Mouse (Mus musculus): ENCODE data around the gene Nox1. TPM values are rescaled to one million over a fixed set of nuclear protein-coding genes. Genes with fewer than 3 reads are reported as not detected.

The Nox1 gene
- polyA plus RNA-seq, 1 experiment from 2014 or later, result 0.36 TPM

GRCm38 (mm10) chrX:134158151-134158550 is 63.6 kb downstream of the Nox1 start:
- Histone ChIP-seq H3K9ac (ENCODE audit: low read depth, low read length) (no peak overlapping the region), H3K27ac (ENCODE audit: low read depth, low read length) (no peak overlapping the region), H3K4me3 (ENCODE audit: low read length) (no peak overlapping the region), H3K9me3 (ENCODE audit: control insufficient read depth, low read length) (no peaks in the 10 kb centered on the region), H3K27me3 (replicated peaks; ENCODE audit: control insufficient read depth, insufficient read depth, low read length) (no peaks in the 10 kb centered on the region), H3K36me3 (ENCODE audit: control insufficient read depth, insufficient read depth, low read length) (no peaks in the 10 kb centered on the region), H3K4me1 (ENCODE audit: control insufficient read depth, insufficient read depth, low read depth, low read length) (no peaks in the 10 kb centered on the region), H3K4me2 (ENCODE audit: low read length) (no peak overlapping the region)
- WGBS, result 41% methylated on average over 7 of the region's 7 CpGs
- no peak for ATAC-seq

GRCm38 (mm10) chrX:134141986-134142385 is 79.8 kb downstream of the Nox1 start:
- no peaks in the 10 kb centered on the region for H3K4me1 ChIP-seq (ENCODE audit: control insufficient read depth, insufficient read depth, low read depth, low read length)
- H3K27me3 ChIP-seq (replicated peaks; ENCODE audit: control insufficient read depth, insufficient read depth, low read length), result no peaks in the 10 kb centered on the region
- no peak overlapping the region for H3K9ac ChIP-seq (ENCODE audit: low read depth, low read length)
- no peak overlapping the region for H3K4me3 ChIP-seq (ENCODE audit: low read length)
- no peak overlapping the region for H3K4me2 ChIP-seq (ENCODE audit: low read length)
- ATAC-seq, result no peak
- no peaks in the 10 kb centered on the region for H3K36me3 ChIP-seq (ENCODE audit: control insufficient read depth, insufficient read depth, low read length)
- no peaks in the 10 kb centered on the region for H3K9me3 ChIP-seq (ENCODE audit: control insufficient read depth, low read length)
- WGBS, result 86% methylated on average over 4 of the region's 4 CpGs
- H3K27ac ChIP-seq (ENCODE audit: low read depth, low read length), result no peak overlapping the region

DNA sequence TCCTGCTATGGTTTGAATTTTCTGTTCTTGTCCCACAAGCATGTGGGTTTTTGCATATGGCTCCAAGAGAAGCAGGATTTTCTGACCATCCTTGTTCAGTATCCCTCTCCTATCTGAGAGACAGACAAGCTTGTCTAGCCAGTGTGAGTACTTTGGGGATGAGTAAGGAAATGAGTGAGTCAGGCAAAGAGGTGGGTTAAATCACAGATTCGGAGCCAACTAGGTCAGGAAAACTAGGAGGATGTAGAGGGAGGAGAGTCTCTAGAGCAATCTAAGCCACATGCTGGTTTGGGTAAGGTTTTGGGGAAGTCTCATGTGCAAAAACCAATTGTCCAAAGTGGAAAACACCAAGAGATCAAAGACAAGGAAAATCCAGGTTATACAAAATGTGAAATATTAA is 80.2 kb downstream of the Nox1 start:
- no peaks in the 10 kb centered on the region for H3K9me3 ChIP-seq (ENCODE audit: control insufficient read depth, low read length)
- ATAC-seq, result no peak
- H3K4me3 ChIP-seq (ENCODE audit: low read length), result no peak overlapping the region
- H3K9ac ChIP-seq (ENCODE audit: low read depth, low read length), result no peak overlapping the region
- WGBS, result 80% methylated on average over 1 of the region's 1 CpGs
- no peak overlapping the region for H3K27ac ChIP-seq (ENCODE audit: low read depth, low read length)
- H3K4me2 ChIP-seq (ENCODE audit: low read length), result no peak overlapping the region
- H3K27me3 ChIP-seq (replicated peaks; ENCODE audit: control insufficient read depth, insufficient read depth, low read length), result no peaks in the 10 kb centered on the region
- no peaks in the 10 kb centered on the region for H3K4me1 ChIP-seq (ENCODE audit: control insufficient read depth, insufficient read depth, low read depth, low read length)
- no peaks in the 10 kb centered on the region for H3K36me3 ChIP-seq (ENCODE audit: control insufficient read depth, insufficient read depth, low read length)

- 79% methylated on average over 6 of the region's 6 CpGs for WGBS
- H3K27ac ChIP-seq (ENCODE audit: low read depth, low read length), result no peak overlapping the region
- H3K36me3 ChIP-seq (ENCODE audit: control insufficient read depth, insufficient read depth, low read length), result no peaks in the 10 kb centered on the region
- no peak overlapping the region for H3K9ac ChIP-seq (ENCODE audit: low read depth, low read length)
- H3K4me1 ChIP-seq (ENCODE audit: control insufficient read depth, insufficient read depth, low read depth, low read length), result no peaks in the 10 kb centered on the region
- H3K4me2 ChIP-seq (ENCODE audit: low read length), result no peak overlapping the region
- ATAC-seq, result no peak
- no peaks in the 10 kb centered on the region for H3K9me3 ChIP-seq (ENCODE audit: control insufficient read depth, low read length)
- no peaks in the 10 kb centered on the region for H3K27me3 ChIP-seq (replicated peaks; ENCODE audit: control insufficient read depth, insufficient read depth, low read length)
- no peak overlapping the region for H3K4me3 ChIP-seq (ENCODE audit: low read length)
Observed at GRCm38 (mm10) chrX:134140024-134140423, 81.7 kb downstream of the Nox1 start.

DNA sequence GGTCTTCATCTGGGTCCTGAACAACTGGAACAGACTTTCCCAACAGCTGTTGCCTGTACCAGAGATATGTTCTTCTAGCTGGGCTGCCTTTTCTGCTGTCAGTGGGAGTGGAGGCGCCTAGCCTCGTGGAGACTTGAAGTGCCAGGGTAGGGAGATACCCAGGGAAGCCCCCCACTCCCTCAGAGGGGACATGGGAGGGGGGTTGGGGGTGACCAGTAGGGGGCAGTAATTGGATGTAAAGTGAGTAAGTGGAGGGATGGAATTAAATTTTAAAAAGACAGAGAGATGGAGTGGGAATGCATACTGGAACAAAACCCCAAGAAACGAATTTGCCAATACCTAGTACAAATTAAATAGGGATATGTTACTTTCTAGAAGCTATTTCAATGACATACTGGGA is 87.9 kb downstream of the Nox1 start:
- Histone ChIP-seq H3K27me3 (replicated peaks; ENCODE audit: control insufficient read depth, insufficient read depth, low read length) (no peaks in the 10 kb centered on the region), H3K9me3 (ENCODE audit: control insufficient read depth, low read length) (no peaks in the 10 kb centered on the region), H3K36me3 (ENCODE audit: control insufficient read depth, insufficient read depth, low read length) (no peaks in the 10 kb centered on the region), H3K27ac (ENCODE audit: low read depth, low read length) (no peak overlapping the region), H3K9ac (ENCODE audit: low read depth, low read length) (no peak overlapping the region), H3K4me3 (ENCODE audit: low read length) (no peak overlapping the region), H3K4me1 (ENCODE audit: control insufficient read depth, insufficient read depth, low read depth, low read length) (no peaks in the 10 kb centered on the region), H3K4me2 (ENCODE audit: low read length) (no peak overlapping the region)
- WGBS, result 62% methylated on average over 3 of the region's 3 CpGs
- no peak for ATAC-seq

- Histone ChIP-seq H3K27ac (ENCODE audit: low read depth, low read length) (no peak overlapping the region), H3K36me3 (ENCODE audit: control insufficient read depth, insufficient read depth, low read length) (no peaks in the 10 kb centered on the region), H3K9me3 (ENCODE audit: control insufficient read depth, low read length) (no peaks in the 10 kb centered on the region), H3K4me2 (ENCODE audit: low read length) (no peak overlapping the region), H3K4me3 (ENCODE audit: low read length) (no peak overlapping the region), H3K27me3 (replicated peaks; ENCODE audit: control insufficient read depth, insufficient read depth, low read length) (no peaks in the 10 kb centered on the region), H3K4me1 (ENCODE audit: control insufficient read depth, insufficient read depth, low read depth, low read length) (no peaks in the 10 kb centered on the region), H3K9ac (ENCODE audit: low read depth, low read length) (no peak overlapping the region)
- 29% methylated on average over 5 of the region's 5 CpGs for WGBS
- no peak; the same call in 1 of the 2 replicates for ATAC-seq
Observed at GRCm38 (mm10) chrX:134132295-134132694, 89.5 kb downstream of the Nox1 start.

DNA sequence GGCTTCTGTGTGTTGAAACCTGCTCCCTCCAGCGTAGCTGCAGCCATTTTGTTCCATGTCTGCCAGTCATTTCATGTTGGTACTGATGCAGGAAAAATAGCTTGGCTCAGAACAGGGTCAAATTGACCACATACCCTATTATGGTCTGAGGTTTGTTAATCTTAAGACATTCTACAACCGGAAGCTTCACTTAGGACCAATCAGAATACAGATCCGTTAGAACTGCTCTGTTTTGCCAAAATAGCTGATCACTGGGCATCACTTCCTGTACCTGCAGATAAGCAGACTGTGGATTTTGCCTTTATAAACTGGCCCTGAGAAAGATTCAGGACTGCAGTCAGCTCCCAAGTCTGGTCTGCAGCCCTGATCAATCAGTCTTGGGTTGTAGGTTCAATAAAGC is 93.2 kb downstream of the Nox1 start:
- H3K4me3 ChIP-seq (ENCODE audit: low read length), result no peak overlapping the region
- no peaks in the 10 kb centered on the region for H3K9me3 ChIP-seq (ENCODE audit: control insufficient read depth, low read length)
- no peak overlapping the region for H3K4me2 ChIP-seq (ENCODE audit: low read length)
- no peak for ATAC-seq
- no peaks in the 10 kb centered on the region for H3K27me3 ChIP-seq (replicated peaks; ENCODE audit: control insufficient read depth, insufficient read depth, low read length)
- no peaks in the 10 kb centered on the region for H3K36me3 ChIP-seq (ENCODE audit: control insufficient read depth, insufficient read depth, low read length)
- H3K27ac ChIP-seq (ENCODE audit: low read depth, low read length), result no peak overlapping the region
- WGBS, result 89% methylated on average over 3 of the region's 3 CpGs
- no peak overlapping the region for H3K9ac ChIP-seq (ENCODE audit: low read depth, low read length)
- H3K4me1 ChIP-seq (ENCODE audit: control insufficient read depth, insufficient read depth, low read depth, low read length), result no peaks in the 10 kb centered on the region

- Histone ChIP-seq H3K4me2 (ENCODE audit: low read length) (no peak overlapping the region), H3K4me1 (ENCODE audit: control insufficient read depth, insufficient read depth, low read depth, low read length) (no peaks in the 10 kb centered on the region), H3K9me3 (ENCODE audit: control insufficient read depth, low read length) (no peaks in the 10 kb centered on the region), H3K4me3 (ENCODE audit: low read length) (no peak overlapping the region), H3K36me3 (ENCODE audit: control insufficient read depth, insufficient read depth, low read length) (no peaks in the 10 kb centered on the region), H3K9ac (ENCODE audit: low read depth, low read length) (no peak overlapping the region), H3K27me3 (replicated peaks; ENCODE audit: control insufficient read depth, insufficient read depth, low read length) (no peaks in the 10 kb centered on the region), H3K27ac (ENCODE audit: low read depth, low read length) (no peak overlapping the region)
- no peak for ATAC-seq
- WGBS, result 80% methylated on average over 3 of the region's 3 CpGs
Observed at GRCm38 (mm10) chrX:134116417-134116816, 105.3 kb downstream of the Nox1 start.

- Histone ChIP-seq H3K4me3 (ENCODE audit: low read length) (no peak overlapping the region), H3K9ac (ENCODE audit: low read depth, low read length) (no peak overlapping the region), H3K27me3 (replicated peaks; ENCODE audit: control insufficient read depth, insufficient read depth, low read length) (no peaks in the 10 kb centered on the region), H3K9me3 (ENCODE audit: control insufficient read depth, low read length) (no peaks in the 10 kb centered on the region), H3K4me1 (ENCODE audit: control insufficient read depth, insufficient read depth, low read depth, low read length) (no peaks in the 10 kb centered on the region), H3K36me3 (ENCODE audit: control insufficient read depth, insufficient read depth, low read length) (no peaks in the 10 kb centered on the region), H3K27ac (ENCODE audit: low read depth, low read length) (no peak overlapping the region), H3K4me2 (ENCODE audit: low read length) (no peak overlapping the region)
- no peak for ATAC-seq
- WGBS, result 87% methylated on average over 3 of the region's 3 CpGs
Observed at GRCm38 (mm10) chrX:134111767-134112166, 110.0 kb downstream of the Nox1 start.

DNA sequence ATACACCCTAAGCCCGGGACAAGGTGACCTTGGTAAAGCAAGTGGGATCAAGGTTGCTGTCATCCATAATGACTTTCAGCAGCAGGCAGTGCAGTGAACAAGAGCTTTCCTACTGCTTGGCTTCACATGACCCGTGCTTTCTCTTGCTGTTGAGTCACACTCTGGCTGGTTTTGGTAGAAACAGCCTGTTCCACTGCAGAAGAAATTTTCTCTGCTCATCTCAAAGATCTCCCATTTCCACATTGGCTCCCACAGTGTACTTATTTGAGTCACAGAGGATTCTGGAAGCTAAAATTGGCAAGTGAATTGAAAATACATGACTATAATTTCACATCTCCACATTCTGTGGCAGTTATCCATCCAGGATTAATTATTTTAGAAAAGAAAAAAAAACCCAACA is 119.1 kb downstream of the Nox1 start:
- ATAC-seq, result no peak
- H3K9ac ChIP-seq (ENCODE audit: low read depth, low read length), result no peak overlapping the region
- H3K4me2 ChIP-seq (ENCODE audit: low read length), result no peak overlapping the region
- H3K4me3 ChIP-seq (ENCODE audit: low read length), result no peak overlapping the region
- H3K4me1 ChIP-seq (ENCODE audit: control insufficient read depth, insufficient read depth, low read depth, low read length), result no peaks in the 10 kb centered on the region
- H3K27ac ChIP-seq (ENCODE audit: low read depth, low read length), result no peak overlapping the region
- H3K36me3 ChIP-seq (ENCODE audit: control insufficient read depth, insufficient read depth, low read length), result no peaks in the 10 kb centered on the region
- no peaks in the 10 kb centered on the region for H3K27me3 ChIP-seq (replicated peaks; ENCODE audit: control insufficient read depth, insufficient read depth, low read length)
- WGBS, result 63% methylated on average over 2 of the region's 2 CpGs
- no peaks in the 10 kb centered on the region for H3K9me3 ChIP-seq (ENCODE audit: control insufficient read depth, low read length)

Measured in hindbrain, embryonic 16.5 days (tissue).